Mouse (Mus musculus) kidney, postnatal 10 days (tissue): ENCODE measurements around the gene Rflnb.

ENCODE experiments used
- DNase-seq: peaks from one replicate; pipeline ENCODE4 v3.0.0; 2021; ENCODE audit warnings: mixed read lengths

The Rflnb gene

DNA sequence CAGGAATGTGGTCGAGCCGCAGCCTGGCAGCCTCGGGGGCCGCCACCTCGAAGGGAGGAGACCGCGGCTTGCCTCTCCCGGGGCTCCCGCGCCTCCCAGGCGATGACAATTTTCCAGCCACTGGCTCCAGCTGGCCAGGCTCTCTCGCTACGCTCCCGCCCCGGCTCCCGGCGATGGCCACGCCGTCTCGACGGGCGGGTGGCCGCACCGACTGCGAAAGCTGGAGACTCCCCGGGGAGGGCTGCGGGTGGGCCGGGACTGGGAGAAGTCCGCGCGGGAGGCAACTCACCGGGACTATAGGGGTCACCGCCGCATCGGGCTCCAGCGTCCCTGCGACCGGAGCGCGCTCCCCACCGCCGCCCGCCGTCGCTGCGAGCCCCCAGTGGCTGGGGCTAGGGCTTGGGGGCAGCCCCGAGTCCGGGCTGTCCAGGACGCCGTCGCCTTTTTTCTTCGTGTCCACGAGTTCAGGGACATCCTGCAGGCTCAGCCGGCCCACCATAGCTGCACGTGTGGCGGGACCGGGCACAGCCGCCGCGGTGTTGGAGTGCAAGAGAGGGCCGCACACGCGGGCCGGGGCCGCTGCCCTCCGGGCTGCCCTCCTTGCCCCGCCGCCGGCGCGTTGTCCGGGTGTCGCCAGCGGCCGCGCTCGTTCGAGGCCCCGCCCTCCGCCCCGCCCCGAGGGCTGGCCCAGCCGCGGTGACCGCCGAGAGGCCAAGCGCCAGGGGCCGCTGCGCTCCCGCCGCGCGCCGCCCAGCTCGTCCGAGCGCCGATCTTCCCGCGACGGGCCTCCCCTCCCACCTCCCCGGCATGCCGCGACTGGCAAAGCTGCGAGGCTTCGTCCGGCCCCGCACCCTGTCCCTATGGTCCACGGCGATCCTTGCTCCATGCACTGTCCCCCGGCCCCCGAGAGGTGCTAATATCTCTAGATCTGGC lies at the start of gene Rflnb:
Gene Rflnb, minus strand, starts transcription at position 644 of the 933 bp plus-strand sequence.
- peak; percentile 96 for DNase-seq

DNA sequence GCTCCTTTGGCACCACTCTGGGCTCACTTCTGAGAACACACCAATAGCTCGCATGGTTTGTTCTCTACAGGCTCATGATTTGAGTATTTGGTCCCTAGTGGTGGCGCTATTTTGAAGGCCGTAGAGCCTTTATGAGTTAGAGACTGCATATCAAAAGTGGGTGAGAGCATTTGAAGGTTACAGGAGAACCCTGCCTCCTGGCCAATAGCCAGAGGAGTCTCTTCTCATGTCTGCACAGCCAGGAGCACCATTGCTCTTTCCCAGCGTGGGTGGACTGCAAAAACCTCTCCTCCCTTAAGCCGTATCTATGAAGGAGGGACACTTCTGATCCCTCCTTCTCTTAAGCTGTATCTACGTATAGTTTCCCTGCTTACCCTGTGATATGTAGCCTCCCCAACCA lies 49.8 kb upstream of the Rflnb start:
- DNase-seq: no peak

DNA sequence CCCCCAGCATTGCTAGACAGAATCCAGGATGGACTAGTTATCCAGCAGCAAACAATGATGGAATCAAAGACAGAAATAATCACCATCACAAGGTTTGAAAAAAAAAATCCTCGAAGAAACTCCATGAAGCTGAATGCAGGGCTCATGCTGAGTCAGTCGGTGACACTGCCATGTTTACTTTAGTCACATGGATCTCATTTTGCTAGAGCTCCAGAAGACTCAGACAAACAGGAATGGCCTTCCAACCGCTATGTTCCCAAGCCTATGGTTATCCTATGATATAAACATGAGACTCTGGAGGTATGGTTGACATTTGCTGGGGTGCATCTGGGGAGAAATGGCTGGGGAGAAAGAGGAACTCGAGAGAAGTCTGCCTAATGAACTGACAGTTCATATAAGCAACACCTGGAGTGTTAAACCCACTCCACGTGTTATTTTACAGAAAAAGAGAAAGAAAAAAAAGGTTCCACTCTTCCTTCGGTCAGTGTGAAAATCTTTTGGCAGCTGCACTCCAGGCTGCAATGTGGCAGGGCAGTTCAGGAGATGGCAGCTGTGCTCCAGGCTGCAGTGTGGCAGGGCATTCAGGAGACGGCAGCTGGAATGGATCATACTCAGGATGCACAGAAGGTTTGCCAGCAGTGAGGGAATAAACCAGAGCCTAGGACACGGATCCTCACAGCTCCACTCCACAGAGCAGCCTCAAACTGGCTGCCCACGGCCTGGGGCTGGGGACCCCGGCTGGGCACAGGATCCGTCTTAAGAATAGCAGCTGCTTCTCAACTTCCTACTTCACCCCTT lies 46.9 kb upstream of the Rflnb start:
- no peak for DNase-seq

DNA sequence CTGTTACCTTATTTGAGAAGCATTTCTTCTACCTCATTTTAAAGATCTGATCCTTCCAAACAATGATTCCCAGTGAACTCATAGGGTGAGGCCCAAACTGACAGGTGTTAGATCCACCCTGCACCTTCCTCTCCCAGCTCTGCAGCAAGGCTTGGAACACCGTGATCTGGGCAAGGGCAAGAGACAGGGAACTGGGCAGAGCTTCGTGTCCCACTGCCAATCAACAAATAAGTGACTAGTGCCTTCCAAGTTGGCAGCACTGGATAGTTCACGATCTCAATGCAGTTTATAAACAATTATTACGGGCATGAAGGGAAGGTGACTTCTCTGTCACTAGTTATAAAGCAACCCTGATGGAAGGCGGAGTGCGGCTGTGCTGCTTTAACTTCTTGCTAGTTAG lies 42.2 kb upstream of the Rflnb start:
- no peak for DNase-seq

DNA sequence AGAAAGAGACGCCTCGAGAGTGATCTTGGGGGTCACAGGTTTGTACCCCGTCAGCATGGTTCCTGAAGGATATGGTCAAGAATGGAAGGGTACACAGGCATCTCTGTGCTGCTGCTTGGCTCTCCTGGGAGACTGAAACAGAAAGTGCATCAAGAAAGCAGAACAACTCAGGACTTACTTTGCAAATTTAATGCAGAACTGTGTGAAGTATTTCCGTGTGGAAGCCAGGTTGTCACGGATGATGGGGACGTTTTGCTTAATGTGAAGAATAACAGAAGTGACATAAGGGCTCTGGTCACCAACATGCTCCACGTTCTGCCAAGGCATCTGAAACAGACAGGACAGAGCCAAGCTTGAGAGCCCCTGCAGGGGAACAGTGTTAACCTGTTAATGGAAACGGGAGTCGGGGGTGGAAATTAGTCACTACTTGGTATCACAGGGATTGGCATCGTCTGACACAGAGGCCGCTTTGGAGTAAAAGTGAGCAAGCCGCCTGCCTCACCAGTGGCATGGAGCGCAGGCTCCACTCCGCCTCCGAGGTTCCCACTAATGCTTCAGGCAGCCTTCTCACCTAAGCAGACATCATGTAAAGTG lies 39.1 kb upstream of the Rflnb start:
- DNase-seq: no peak

DNA sequence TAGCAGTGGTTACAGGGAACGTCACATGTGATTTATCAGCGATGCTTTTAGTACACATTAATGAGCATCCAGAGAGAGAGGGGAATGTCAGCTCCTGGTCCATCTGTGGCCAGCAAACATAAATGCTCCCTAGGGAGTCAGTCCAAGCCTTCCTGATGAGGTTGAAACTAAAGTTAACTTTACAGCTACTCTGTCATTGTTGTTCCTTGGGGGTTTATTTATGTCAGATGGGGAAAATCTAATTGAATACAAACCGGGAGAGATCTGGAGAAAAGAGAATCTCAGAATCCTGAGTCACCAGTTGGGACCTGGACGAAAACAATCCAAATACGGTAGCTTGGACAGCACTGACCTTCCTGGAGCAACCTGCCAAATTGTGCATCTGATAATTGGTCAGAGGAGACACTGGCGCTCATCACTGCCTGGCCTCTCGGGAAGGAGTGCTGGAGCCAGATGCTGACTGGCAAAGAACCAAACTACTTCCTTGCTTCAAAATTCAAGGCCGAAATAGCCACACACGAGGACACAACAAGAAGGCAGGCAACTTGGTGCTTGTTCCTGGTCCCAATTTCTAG lies 38.0 kb upstream of the Rflnb start:
- peak; percentile 68 for DNase-seq

DNA sequence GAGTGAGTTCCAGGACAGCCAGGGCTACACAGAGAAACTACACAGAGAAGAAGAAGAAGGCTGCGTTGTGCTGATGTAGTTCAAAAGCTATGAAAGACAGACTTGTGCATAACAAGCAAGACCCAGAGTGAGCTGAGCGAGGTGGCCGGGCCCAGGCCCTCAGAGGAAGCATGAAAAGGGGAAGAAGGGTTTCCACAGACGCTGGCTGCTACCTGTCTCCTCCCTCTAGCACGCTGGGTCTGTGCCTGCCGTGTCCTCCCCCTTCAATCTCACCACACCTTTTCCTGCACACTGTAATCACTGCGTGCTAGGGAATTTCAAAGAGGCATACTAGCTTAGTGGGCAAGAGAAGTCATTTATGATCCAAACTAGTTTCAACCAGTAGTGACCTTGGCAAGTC lies 36.8 kb upstream of the Rflnb start:
- no peak for DNase-seq

DNA sequence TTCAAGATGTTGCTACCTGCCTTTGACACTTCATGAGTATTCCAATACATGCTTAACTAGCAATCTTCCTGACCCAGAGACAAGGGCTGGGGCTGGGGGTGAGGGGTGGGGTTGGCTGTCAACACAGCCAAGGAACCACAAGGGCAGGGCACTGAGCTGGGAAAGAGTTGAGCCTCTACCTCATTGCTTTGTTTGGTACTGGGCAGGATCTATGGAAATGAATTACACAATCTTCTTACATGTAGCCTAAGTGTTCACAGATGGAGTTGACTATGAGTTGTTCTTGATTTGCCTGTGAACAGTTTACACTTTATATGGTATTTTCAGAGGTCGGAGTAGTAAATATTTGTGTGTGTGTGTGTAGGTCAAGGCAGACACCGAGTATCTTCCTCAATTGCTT lies 33.3 kb upstream of the Rflnb start:
- no peak for DNase-seq

DNA sequence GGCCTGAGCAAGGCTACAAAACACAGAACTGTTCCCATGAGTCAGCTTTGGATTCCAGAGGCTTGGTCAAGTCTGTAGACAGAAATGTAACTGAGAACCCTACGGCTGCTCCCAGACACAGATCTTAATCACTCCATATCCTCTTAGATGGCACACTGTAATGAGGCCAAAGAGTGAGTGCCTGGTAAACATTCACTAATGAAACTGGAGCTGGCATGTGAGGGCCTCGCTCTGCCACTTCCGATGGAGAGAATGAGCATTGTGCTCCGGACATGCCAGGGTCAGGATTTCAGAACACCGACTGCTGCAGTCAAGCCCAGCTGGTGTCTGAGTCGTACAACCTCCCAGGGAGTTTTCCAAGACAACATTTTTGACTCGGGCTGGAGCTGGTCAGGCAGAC lies 32.4 kb upstream of the Rflnb start:
- peak; percentile 61 for DNase-seq

DNA sequence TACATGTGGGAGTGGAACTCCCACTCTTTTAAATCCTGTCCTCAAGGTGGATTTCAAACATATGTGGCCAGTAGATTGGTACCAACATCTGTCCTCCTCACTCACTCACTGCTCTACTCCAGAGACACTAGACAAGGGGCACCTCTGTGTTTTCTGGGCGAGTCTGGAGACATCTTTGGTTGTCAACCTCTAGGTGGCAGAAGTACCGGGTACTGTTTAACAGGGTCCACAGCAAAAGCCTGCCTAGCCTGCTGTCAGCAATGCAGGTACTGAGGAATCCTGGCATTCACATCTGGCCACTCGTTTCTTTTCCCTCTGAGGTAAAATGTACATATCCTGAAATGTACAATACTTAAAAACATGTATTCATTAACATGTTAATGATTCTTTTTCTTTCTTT lies 28.9 kb upstream of the Rflnb start:
- peak; percentile 38 for DNase-seq

DNA sequence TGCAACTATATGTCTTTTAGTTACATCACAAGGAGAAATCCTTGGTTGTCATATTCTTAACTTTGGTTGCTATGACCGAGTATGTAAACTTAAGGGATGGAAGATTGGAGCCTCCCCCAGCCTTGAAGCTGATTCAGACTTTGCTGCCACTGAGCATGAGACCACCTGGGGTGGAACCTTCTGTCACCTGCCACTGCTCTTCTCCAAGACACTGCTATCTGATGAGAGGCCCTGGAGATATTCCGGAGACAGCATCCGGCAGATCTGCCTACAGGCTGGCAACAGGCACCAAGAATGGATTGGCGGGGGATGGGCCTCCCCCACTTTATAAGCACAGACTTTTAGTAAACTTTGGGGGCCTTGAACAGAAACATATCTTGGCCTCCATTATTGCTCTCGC lies 24.9 kb upstream of the Rflnb start:
- no peak for DNase-seq

DNA sequence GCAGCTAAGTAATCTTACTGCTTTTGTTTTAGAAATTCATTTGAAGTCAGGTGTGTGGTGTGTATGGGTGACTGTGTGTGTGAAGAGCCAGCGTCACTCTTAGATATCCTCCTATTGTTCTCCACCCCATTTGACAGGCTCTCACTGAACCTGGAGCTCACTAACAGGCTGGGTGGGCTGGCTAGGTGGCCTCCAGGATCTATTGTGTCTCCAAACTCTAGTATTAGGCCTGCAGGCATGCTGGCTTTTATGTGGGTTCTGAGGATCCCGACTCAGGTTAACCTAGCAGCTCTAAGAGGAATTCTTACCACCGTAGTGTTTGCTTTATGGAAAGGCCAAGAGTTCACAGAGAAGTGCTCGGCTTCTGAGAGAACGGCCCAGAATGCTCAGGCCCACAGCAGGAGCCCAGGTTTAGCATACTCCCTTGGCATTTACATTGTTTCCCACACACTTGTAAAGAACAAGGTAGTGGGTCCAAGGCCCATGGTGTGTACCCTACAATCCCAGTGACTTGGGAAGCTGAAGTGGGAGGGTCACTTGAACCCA lies 23.5 kb upstream of the Rflnb start:
- DNase-seq: no peak

DNA sequence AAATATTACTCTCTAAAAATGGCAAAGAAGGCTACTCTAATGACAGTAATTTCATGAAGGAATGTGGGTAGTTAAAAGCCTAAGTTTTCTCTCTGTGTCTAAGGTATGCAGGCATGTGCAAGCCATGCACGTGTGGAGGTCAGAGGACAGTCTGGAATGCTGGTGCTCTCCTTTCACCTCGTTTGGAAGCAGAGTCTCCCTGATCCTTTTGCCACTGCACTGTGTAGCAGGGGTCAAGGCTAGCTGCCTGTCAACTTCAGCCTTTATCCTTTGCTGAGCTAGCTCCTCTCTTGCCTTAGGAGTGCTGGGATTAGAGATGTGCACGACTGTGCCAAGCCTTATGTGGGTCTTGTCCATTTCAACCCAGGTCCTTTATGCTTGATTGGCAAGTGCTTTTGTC lies 22.9 kb upstream of the Rflnb start:
- no peak for DNase-seq

DNA sequence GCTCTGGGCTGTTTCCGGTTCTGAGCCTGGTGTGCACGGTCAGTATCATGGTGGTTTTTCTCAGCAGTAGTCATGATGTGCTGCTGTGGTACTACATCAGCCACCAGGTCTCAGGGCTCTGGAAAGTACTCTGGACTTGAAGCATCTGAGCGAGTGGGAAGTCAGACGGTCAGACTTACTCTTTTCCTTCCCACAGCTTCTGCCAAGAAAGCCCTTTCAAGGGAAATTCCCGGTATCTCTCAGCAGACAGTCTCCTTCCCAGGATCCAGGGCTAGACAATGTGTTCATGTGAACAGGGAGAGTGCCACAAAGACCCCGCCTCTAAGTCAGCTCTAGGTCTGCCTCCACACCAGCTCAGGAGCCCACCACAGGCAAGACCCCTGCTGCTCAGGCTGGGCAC lies 17.8 kb upstream of the Rflnb start:
- peak; percentile 28 for DNase-seq

DNA sequence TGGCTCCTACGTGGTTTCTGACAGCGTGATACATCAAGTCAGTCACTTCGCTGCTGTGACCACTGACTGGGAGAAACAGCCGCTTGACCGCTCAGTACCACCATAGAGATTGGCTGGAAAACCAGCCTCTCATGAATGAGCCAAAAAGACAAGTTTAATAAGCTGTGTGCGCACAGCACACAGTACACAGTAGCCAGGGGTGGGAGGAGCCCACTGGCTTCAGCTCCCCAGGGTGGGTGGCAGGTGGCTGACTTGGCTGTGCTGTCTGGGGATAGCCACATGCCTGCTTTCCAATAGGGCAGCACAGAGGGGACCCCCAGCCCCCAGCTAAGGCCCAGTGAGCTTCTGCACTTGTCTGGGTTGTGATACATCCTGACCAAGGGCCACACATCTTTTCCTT lies 16.9 kb upstream of the Rflnb start:
- DNase-seq: no peak

DNA sequence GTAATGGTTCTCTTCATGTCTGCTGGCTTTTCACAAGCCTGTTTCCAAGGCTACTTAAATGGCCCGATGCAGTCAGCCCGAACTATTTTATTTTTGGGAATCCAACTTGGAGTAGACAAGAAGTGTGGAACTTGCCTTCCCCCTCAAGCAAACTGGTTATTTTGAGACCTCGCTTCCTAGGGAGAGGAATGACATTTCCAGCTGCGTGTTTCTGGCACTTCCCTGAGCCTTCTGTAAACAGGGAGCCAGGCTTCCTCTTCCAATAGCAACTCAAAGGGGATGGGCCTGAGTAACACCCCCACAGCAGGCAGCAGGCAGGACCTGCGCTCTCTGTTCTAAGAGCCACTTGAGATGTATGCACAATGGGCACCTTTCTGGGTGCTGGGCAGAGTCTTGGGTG lies 15.3 kb upstream of the Rflnb start:
- DNase-seq: peak; percentile 66

DNA sequence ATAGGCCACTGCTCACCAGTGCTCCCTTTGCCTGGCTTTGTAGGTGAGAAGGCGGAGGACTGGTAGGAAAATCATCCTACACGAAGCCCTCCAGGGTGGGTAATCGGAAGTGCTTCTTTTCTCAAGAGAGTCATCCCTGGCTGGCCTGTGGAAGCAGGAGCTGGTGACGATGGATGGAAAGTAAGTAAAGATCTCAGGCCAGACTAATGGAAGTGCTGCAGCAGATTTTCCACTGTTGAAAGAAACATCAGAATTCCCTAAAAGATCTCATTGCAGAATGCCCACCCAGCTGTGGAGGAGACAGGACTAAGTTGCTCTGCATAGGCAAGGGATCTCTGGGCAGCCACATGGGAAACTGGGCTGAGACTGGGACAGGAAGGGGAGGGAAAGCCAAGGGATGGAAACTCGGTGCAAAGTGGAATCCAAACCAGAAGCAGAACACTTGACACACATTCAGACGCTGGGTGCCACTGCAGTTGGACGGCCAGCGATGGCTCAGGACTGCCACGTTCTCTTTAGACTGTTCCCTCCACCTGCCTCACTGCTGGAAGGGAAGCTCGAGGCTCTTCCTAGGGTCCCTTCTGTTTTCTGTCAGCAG lies 14.6 kb upstream of the Rflnb start:
- DNase-seq: no peak

DNA sequence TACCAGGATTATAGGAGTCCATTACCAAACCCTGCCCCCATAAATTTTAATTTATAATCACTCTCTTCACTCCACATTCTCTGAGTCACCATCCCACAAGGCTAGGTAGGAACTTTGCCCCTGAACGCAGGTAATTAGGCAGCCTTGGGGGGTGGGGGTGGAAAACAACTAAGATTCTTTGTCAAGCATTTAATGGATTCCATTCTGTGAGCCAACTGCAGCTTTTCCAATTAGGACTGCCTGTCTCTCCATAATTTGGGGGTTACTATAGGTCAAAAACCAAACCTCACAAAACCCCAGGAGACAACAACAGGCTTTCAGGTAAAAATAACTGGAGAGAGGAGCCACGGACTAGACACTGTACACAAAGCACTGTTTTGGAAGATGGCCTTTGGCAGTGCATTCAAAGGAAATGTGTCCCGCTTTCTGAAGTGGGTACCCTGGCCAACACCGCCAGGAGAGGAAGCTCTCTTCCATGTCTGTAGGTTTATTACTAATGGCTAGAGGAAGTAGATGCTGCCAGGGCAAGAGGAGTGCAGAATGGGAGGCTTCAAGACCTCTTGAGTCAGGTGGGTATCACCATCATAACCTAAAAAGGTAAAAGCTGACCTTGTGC lies 13.3 kb upstream of the Rflnb start:
- no peak for DNase-seq

DNA sequence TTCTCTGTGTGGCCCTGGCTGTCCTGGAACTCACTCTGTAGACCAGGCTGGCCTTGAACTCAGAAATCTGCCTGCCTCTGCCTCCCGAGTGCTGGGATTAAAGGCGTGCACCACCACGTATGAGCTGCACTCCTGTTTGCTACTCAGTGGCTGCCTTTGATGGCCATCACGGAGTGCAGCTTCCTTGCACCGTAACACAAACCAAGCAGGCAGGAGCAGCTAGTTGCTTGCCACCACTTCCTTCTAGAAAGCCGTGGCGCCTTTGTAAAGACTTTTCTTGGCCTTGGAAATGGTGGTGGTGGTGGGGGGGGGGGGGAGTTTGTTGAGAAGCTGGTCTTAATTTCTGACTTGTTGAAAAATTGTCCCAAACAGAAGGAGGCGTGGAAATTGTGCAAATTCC lies 12.5 kb upstream of the Rflnb start:
- DNase-seq: no peak

DNA sequence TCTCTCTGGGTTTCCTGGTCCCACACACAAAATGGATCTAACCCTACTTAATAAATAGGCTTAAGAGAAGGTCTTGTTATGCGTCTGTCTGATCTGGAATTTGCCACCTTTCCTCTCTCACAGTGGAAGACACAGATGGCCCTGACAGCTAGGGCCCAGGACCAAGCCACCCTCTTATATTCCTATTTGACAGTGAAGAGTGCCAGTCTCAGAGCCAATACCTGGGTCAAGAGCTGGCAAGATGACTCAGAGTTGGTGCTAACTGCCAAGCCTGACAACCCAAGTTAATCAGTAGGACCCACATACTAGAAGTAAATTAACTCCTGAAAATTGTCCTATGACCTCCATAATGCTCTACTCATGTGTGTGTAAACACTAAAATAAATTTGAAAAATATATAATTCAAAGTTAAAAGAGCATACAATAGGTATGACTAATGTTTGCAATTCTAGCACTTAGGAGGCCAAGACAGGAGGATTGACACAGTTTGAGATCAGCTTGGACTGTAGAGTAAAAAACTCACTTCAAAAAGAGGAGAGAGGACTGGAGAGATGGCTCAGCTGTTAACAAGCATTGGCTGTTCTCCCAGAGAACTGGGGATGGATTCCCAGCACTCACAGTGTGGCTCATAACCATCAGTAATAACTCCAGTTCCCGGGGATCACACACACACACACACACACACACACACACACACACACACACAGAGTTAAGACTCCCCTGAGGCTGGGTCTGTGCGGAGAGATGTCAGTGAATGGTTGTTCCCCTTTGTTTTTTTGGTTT lies 11.9 kb upstream of the Rflnb start:
- no peak for DNase-seq

DNA sequence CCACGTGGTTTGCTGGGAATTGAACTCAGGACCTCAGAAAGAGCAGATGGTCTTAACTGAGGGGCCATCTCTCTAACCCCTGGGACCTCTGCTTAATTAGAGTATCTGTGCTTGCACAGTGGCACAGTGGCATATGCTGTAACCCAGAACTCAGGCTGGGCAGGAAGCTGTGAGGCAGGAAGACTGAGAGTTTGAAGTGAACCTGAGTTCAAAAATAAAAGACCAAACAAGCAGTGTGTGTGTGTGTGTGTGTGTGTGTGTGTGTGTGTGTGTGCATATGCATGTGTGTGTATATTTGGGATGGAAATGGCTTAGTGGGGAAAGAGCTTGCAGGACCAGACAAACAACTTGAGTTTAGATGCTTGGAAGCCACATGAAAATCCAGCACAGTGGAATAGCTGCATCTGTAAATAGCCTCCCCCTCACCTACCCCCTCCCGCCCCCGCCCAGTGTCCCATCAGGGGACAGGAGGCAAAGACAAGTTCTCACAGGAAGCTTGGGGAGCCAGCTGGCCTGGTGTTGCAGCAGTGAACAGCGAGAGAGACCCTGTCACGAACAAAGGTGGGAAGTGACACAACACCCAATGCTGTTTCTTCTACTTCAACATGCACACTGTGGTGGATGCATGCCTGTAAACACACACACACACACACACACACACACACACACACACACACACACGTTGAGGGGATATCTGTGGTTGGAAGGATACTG lies 10.2 kb upstream of the Rflnb start:
- peak; percentile 41 for DNase-seq
